Mouse (Mus musculus): ENCODE data around the gene Nudt13. TPM values are rescaled to one million over a fixed set of nuclear protein-coding genes. Genes with fewer than 3 reads are reported as not detected.

Gene Nudt13
- 15.9 TPM for polyA plus RNA-seq (2017; shearing (Covaris generic))

GRCm38 (mm10) chr14:20294117-20294892 lies at the start of gene Nudt13:
Gene Nudt13, plus strand, starts transcription at chr14:20294697.

GRCm38 (mm10) chr14:20269082-20269809 lies 25.3 kb upstream of the Nudt13 start, which contains the start of gene Kcnk16:
Gene Kcnk16, minus strand, starts transcription at chr14:20269199.

DNA sequence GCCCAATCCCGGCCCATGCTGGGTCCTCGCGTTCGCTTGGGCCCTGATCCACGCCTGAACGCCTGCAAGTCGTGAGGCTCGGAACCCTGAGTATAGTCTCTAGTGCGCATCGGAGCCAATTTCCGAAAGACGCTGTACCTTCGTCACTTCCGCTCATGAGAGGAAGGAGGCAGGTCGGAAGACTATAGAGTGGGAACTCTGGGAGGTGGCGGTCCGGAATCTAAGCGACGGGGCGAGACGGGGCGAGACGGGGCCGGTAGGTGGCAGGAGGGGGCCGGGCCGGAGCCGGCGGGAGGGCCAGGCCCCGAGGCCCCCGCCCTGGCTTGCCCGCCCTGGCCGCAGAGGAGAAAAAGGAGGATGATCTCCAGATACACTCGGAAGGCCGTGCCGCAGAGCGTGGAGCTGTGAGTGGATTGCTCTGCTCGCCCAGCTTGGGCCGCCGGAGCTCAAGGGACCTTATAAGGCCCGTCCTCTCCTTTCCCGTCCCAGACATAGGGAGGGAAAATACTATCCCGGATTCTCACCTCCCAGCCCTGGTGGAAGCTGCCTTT lies 53.6 kb downstream of the Nudt13 start, which contains the start of the genes Ecd and Fam149b:
Ecd (minus strand) TSS at position 131 of the 551 bp plus-strand sequence.
Fam149b (plus strand) TSS at position 172 of the 551 bp plus-strand sequence.

Other genes with a start within 250 kb of the Nudt13 start
- 20.2 TPM for gene Saysd1, start 156.2 kb upstream of the Nudt13 start, polyA plus RNA-seq (2017; shearing (Covaris generic))
- 0.24 TPM for gene Kcnk5, start 112.9 kb upstream of the Nudt13 start, polyA plus RNA-seq (2017; shearing (Covaris generic))
- not detected for gene Kcnk16, start 25.5 kb upstream of the Nudt13 start, polyA plus RNA-seq (2017; shearing (Covaris generic))
- 47.5 TPM for gene Ecd, start 53.4 kb downstream of the Nudt13 start, polyA plus RNA-seq (2017; shearing (Covaris generic))
- 57.2 TPM for gene Fam149b, start 53.5 kb downstream of the Nudt13 start, polyA plus RNA-seq (2017; shearing (Covaris generic))
- 139 TPM for gene Dnajc9, start 94.2 kb downstream of the Nudt13 start, polyA plus RNA-seq (2017; shearing (Covaris generic))
- gene Mrps16, start 98.9 kb downstream of the Nudt13 start, polyA plus RNA-seq (2017; shearing (Covaris generic)): 39.7 TPM
- not detected for gene Cfap70, start 157.5 kb downstream of the Nudt13 start, polyA plus RNA-seq (2017; shearing (Covaris generic))
- gene Anxa7, start 185.4 kb downstream of the Nudt13 start, polyA plus RNA-seq (2017; shearing (Covaris generic)): 35.0 TPM
- 0.88 TPM for gene Mss51, start 202.2 kb downstream of the Nudt13 start, polyA plus RNA-seq (2017; shearing (Covaris generic))

Data from naive thymus-derived CD4-positive, alpha-beta T cell, adult 5 months (primary cell).